Mouse (Mus musculus): ENCODE results near the gene Crybb1. TPM values are rescaled to one million over a fixed set of nuclear protein-coding genes. Genes with fewer than 3 reads are reported as not detected.

Gene Crybb1
- polyA plus RNA-seq, 1 experiment from 2014 or later, result 0.73 TPM

DNA sequence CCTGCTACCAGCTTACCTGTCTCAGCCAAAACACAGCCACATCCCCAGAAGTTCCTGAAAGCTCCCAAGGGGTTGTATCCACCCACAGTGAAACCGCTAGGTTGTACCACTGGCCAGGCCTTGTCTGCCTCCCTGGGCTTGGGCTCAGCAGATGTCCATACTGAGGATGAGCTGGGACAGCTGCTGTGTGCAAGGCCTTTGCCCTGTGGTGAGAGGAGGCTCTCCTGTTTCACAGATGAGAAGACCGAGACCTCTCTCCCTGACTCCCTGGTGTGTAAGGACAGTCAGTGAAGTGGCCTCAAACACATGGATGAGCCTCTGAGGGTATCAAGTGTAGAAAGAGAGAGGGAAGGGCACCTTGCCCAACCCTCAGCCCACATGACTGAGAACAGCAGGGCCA, 32.0 kb downstream of the Crybb1 start:
- H3K4me1 ChIP-seq (replicated peaks; ENCODE audit: control insufficient read depth, insufficient read depth, low read length), result no peaks in the 10 kb centered on the region
- H3K4me2 ChIP-seq (ENCODE audit: low read depth, low read length, severe bottlenecking), result no peak overlapping the region
- 94% methylated on average over 2 of the region's 2 CpGs for WGBS
- no peaks in the 10 kb centered on the region for H3K27me3 ChIP-seq (ENCODE audit: control insufficient read depth, insufficient read depth, low read length)
- H3K9me3 ChIP-seq (ENCODE audit: control insufficient read depth, low read length), result no peaks in the 10 kb centered on the region
- no peak overlapping the region for H3K9ac ChIP-seq (ENCODE audit: low read length)
- H3K4me3 ChIP-seq (ENCODE audit: low read depth, low read length), result no peak overlapping the region
- no peaks in the 10 kb centered on the region for H3K36me3 ChIP-seq (ENCODE audit: control insufficient read depth, insufficient read depth, low read length)
- H3K27ac ChIP-seq (ENCODE audit: low read depth, low read length), result no peak overlapping the region
- ATAC-seq (replicated peaks; ENCODE audit: low FRiP score) (no peak), DNase-seq (ENCODE audit: low spot score) (no peak)

DNA sequence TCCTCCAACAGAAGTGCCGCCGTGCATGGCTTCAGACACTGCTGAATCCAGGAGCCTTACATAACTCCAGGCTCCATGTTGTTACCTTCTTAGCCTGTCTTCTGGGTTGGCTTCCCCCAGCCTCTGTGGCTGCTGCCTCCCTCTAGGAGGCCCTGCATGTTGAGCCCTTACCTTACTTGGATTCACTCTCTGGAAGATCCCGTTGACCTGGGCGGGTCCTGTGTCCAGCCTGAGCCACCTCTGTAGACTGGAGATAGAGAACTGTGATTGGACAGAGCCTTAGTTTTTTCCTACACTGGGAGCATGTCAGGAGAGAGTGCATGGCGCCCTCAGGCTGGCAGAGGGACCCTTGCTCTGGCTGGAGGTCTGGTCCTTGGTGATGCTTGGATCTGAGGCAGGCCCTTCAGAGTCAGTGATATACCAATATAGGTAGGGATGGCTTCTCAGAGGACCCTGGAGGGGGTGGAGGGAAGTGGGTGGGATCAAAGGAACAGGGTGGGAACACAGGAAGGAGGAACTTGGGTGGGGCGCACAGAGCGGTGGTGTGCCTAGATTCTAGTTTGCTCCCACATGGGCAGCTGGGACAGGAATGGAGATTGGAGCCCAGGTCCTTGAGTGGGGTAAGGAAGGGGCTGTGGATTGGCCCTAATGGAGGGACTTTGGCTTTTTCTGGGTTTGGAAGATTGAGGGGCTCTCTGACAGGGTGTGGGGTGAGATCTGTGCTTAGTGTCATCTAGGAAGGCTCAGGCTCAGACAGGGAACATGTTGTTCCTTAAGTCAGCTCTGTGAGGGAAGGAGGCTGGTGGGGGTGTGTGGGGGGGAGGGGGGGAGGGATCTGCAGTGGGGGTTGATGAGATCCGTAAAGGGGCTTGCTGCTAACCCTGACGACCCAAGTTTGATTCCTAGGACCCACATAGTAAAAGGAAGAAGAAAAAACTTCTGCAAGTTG, 32.9 kb downstream of the Crybb1 start:
- ATAC-seq (replicated peaks; ENCODE audit: low FRiP score) (no peak), DNase-seq (ENCODE audit: low spot score) (no peak)
- Histone ChIP-seq H3K27ac (ENCODE audit: low read depth, low read length) (no peak overlapping the region), H3K36me3 (ENCODE audit: control insufficient read depth, insufficient read depth, low read length) (no peaks in the 10 kb centered on the region), H3K9me3 (ENCODE audit: control insufficient read depth, low read length) (no peaks in the 10 kb centered on the region), H3K27me3 (ENCODE audit: control insufficient read depth, insufficient read depth, low read length) (no peaks in the 10 kb centered on the region), H3K9ac (ENCODE audit: low read length) (no peak overlapping the region), H3K4me1 (replicated peaks; ENCODE audit: control insufficient read depth, insufficient read depth, low read length) (no peaks in the 10 kb centered on the region), H3K4me2 (ENCODE audit: low read depth, low read length, severe bottlenecking) (no peak overlapping the region), H3K4me3 (ENCODE audit: low read depth, low read length) (no peak overlapping the region)
- 83% methylated on average over 9 of the region's 9 CpGs for WGBS

DNA sequence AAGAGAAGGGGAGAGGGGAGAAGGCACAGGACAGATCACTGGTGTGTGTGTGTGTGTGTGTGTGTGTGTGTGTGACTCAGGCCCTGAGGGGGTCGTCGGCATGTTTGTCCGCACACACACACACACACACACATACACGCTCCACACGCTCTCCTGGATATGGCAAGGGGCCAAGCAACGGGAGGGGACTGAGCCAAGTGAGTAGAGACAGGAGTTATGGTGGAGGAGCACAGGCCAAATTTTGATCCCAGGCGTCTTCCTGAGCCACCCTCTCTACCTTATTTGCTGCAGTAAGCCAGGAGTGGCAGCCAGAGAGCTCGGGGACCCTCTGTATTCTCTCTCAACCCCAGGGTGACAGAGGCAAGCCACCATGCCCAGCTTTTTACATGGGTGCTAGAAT, 33.6 kb downstream of the Crybb1 start:
- no peak overlapping the region for H3K9ac ChIP-seq (ENCODE audit: low read length)
- no peaks in the 10 kb centered on the region for H3K9me3 ChIP-seq (ENCODE audit: control insufficient read depth, low read length)
- DNase-seq (ENCODE audit: low spot score) (no peak), ATAC-seq (replicated peaks; ENCODE audit: low FRiP score) (no peak)
- 80% methylated on average over 8 of the region's 8 CpGs for WGBS
- no peaks in the 10 kb centered on the region for H3K36me3 ChIP-seq (ENCODE audit: control insufficient read depth, insufficient read depth, low read length)
- no peak overlapping the region for H3K4me3 ChIP-seq (ENCODE audit: low read depth, low read length)
- no peak overlapping the region for H3K4me2 ChIP-seq (ENCODE audit: low read depth, low read length, severe bottlenecking)
- H3K27ac ChIP-seq (ENCODE audit: low read depth, low read length), result no peak overlapping the region
- no peaks in the 10 kb centered on the region for H3K4me1 ChIP-seq (replicated peaks; ENCODE audit: control insufficient read depth, insufficient read depth, low read length)
- H3K27me3 ChIP-seq (ENCODE audit: control insufficient read depth, insufficient read depth, low read length), result no peaks in the 10 kb centered on the region

DNA sequence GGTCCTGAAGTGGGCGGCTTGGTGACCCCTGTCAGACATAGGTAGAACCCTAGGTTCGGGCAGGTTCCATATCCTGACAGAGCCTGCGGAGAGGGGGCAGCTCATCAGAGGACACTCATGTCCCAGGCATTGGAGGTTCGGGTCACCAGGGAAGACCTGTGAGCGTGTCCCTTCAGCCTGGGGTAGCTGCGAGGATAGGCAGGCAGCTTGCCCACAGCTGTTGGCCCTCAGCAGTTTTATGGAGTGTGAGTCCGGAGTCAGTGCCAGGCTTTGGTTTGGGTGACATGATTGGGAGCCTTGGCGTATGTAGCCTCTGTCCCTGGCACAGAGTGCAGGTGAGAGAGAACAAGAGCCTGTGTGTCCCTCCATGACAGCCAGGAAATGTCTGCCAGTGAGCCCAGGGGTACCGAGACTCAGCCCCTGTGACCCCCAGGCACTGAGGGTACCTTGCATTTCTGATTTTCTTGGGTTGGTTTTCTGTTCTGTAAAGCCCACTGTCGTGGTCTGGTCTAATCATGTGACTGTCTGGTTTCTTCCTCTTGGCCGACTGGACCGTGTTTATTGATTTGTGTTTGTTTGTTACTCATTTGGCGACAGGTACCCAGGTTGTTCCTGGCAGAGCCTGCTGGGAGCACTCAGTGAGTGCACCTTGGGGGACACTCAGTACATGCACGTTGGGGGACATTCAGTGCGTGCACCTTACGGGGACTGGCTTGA, 34.4 kb downstream of the Crybb1 start:
- no peaks in the 10 kb centered on the region for H3K9me3 ChIP-seq (ENCODE audit: control insufficient read depth, low read length)
- DNase-seq (ENCODE audit: low spot score) (no peak), ATAC-seq (replicated peaks; ENCODE audit: low FRiP score) (no peak)
- no peak overlapping the region for H3K4me2 ChIP-seq (ENCODE audit: low read depth, low read length, severe bottlenecking)
- H3K4me3 ChIP-seq (ENCODE audit: low read depth, low read length), result no peak overlapping the region
- H3K36me3 ChIP-seq (ENCODE audit: control insufficient read depth, insufficient read depth, low read length), result no peaks in the 10 kb centered on the region
- H3K27ac ChIP-seq (ENCODE audit: low read depth, low read length), result no peak overlapping the region
- 87% methylated on average over 16 of the region's 16 CpGs for WGBS
- H3K9ac ChIP-seq (ENCODE audit: low read length), result no peak overlapping the region
- no peaks in the 10 kb centered on the region; the same call in 1 of the 2 replicates for H3K4me1 ChIP-seq (replicated peaks; ENCODE audit: control insufficient read depth, insufficient read depth, low read length)
- no peaks in the 10 kb centered on the region for H3K27me3 ChIP-seq (ENCODE audit: control insufficient read depth, insufficient read depth, low read length)

DNA sequence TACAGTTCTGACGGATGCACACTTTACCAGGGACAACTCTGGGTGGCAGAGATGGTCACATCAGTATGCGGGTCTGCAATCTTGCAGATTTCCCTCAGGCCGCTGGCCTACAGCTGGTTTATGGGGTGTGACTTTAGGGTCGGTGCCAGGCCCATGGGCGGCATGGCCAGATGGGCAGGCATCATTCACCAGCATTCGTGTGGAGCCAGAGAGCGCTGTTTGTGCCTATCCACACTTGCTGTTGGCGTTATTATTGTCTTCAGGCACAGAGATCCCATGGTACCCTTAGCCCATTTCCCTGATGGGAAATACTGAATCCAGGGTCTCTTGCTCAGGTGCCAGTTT, 34.9 kb downstream of the Crybb1 start:
- Histone ChIP-seq H3K27ac (ENCODE audit: low read depth, low read length) (no peak overlapping the region), H3K9me3 (ENCODE audit: control insufficient read depth, low read length) (no peaks in the 10 kb centered on the region), H3K4me2 (ENCODE audit: low read depth, low read length, severe bottlenecking) (no peak overlapping the region), H3K4me1 (replicated peaks; ENCODE audit: control insufficient read depth, insufficient read depth, low read length) (no peaks in the 10 kb centered on the region; the same call in 1 of the 2 replicates), H3K36me3 (ENCODE audit: control insufficient read depth, insufficient read depth, low read length) (no peaks in the 10 kb centered on the region), H3K4me3 (ENCODE audit: low read depth, low read length) (no peak overlapping the region), H3K27me3 (ENCODE audit: control insufficient read depth, insufficient read depth, low read length) (no peaks in the 10 kb centered on the region), H3K9ac (ENCODE audit: low read length) (no peak overlapping the region)
- DNase-seq (ENCODE audit: low spot score) (no peak), ATAC-seq (replicated peaks; ENCODE audit: low FRiP score) (no peak)
- 93% methylated on average over 8 of the region's 8 CpGs for WGBS

DNA sequence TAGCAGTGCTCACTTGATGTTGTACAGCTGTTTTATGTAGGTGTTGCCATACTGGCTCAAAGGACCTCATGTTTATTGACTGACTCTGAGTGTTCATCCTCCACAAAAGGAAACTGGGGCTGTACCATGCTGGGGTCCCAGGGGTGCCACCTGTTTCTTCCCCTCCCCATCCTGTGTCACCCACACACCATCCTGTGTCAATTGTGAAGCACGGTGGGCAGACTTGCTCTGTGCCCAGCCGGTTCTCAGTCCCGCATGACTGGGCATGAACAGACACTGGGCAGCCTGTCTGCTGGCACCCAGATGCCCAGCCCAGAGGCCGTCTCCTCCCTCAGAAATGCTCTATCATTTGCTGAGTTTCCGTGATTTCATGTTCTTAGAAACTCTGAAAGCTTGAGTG, 36.3 kb downstream of the Crybb1 start:
- H3K9me3 ChIP-seq (ENCODE audit: control insufficient read depth, low read length), result no peaks in the 10 kb centered on the region
- H3K27ac ChIP-seq (ENCODE audit: low read depth, low read length), result no peak overlapping the region
- H3K4me3 ChIP-seq (ENCODE audit: low read depth, low read length), result no peak overlapping the region
- H3K36me3 ChIP-seq (ENCODE audit: control insufficient read depth, insufficient read depth, low read length), result no peaks in the 10 kb centered on the region
- H3K4me1 ChIP-seq (replicated peaks; ENCODE audit: control insufficient read depth, insufficient read depth, low read length), result no peaks in the 10 kb centered on the region; the same call in 1 of the 2 replicates
- H3K4me2 ChIP-seq (ENCODE audit: low read depth, low read length, severe bottlenecking), result no peak overlapping the region
- H3K27me3 ChIP-seq (ENCODE audit: control insufficient read depth, insufficient read depth, low read length), result no peaks in the 10 kb centered on the region
- ATAC-seq (replicated peaks; ENCODE audit: low FRiP score) (no peak), DNase-seq (ENCODE audit: low spot score) (no peak)
- 89% methylated on average over 5 of the region's 5 CpGs for WGBS
- H3K9ac ChIP-seq (ENCODE audit: low read length), result no peak overlapping the region

DNA sequence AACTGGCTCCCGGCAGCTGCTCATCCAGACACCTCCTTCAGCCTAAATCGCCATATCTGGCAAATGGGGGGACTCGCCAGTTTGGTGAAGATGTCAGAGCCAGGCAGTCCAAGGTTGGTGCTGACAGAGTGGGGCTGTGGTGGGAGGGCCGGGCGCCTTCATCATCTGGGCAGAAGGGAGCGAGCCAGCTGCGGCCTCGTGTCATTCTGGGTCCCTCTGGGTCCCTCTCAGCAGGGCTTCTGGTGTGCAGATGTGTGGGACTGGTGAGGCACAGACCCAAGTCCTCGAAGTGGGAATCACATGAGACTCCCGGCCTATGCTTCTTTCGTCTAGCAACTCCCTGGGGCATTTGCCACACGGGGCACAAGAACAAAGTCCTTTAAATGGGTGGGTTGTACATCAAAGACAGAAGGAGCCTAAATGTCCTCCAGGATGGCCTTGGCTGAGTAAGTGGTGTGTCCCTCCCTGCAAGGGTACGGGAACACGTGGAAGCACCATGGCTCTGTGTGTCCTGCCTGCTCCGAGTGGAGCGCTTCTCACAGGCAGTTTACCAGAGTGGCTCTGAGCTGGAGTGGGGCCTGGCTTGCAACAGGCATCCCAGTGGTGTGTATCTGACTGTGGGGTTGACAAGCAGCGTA, 36.8 kb downstream of the Crybb1 start:
- no peak overlapping the region for H3K27ac ChIP-seq (ENCODE audit: low read depth, low read length)
- WGBS, result 87% methylated on average over 17 of the region's 17 CpGs

DNA sequence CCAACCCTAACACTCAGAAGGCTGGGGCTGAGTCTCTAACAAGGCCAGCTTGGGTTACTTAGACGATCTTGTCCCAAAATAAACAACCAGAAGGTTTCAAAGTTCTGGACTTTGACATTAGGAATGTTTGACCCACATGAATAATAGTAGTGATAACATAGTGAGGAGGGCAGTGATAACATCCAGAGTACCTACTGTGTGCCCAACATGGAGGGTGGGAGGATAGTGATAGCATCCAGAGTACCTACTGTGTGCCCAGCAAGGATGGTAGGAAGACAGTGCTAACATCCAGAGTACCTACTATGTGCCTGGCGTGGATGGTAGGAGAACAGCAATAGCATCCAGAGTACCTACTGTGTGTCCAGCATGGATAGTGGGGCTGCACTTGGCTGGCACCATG, 38.2 kb downstream of the Crybb1 start:
- Histone ChIP-seq H3K4me1 (replicated peaks; ENCODE audit: control insufficient read depth, insufficient read depth, low read length) (no peaks in the 10 kb centered on the region; the same call in 1 of the 2 replicates), H3K27ac (ENCODE audit: low read depth, low read length) (no peak overlapping the region), H3K36me3 (ENCODE audit: control insufficient read depth, insufficient read depth, low read length) (no peaks in the 10 kb centered on the region), H3K9me3 (ENCODE audit: control insufficient read depth, low read length) (no peaks in the 10 kb centered on the region), H3K9ac (ENCODE audit: low read length) (no peak overlapping the region), H3K27me3 (ENCODE audit: control insufficient read depth, insufficient read depth, low read length) (no peaks in the 10 kb centered on the region), H3K4me3 (ENCODE audit: low read depth, low read length) (no peak overlapping the region), H3K4me2 (ENCODE audit: low read depth, low read length, severe bottlenecking) (no peak overlapping the region)
- DNase-seq (ENCODE audit: low spot score) (no peak), ATAC-seq (replicated peaks; ENCODE audit: low FRiP score) (no peak)
- WGBS, result 88% methylated on average over 2 of the region's 2 CpGs

More for the DNA sequence above, 36.8 kb downstream of the Crybb1 start:
- no peak overlapping the region for H3K4me2 ChIP-seq (ENCODE audit: low read depth, low read length, severe bottlenecking)
- DNase-seq (ENCODE audit: low spot score), result no peak
- no peak overlapping the region for H3K9ac ChIP-seq (ENCODE audit: low read length)
- no peaks in the 10 kb centered on the region for H3K9me3 ChIP-seq (ENCODE audit: control insufficient read depth, low read length)
- no peaks in the 10 kb centered on the region for H3K27me3 ChIP-seq (ENCODE audit: control insufficient read depth, insufficient read depth, low read length)
- no peaks in the 10 kb centered on the region for H3K36me3 ChIP-seq (ENCODE audit: control insufficient read depth, insufficient read depth, low read length)
- no peak for ATAC-seq (replicated peaks; ENCODE audit: low FRiP score)
- H3K4me1 ChIP-seq (replicated peaks; ENCODE audit: control insufficient read depth, insufficient read depth, low read length), result no peaks in the 10 kb centered on the region; the same call in 1 of the 2 replicates
- no peak overlapping the region for H3K4me3 ChIP-seq (ENCODE audit: low read depth, low read length)

Measured in forebrain, embryonic 11.5 days (tissue).